Mouse (Mus musculus) right cerebral cortex, postnatal 36 days (tissue): Measurements from ENCODE around the gene Ccpg1.

Experiments used
- DNase-seq, 2 experiments: peaks; one replicate each; pipeline ENCODE4 v3.0.0; 2022; ENCODE audit warnings: low spot score in 2 of 2, mixed read lengths in 1 of 2

The Ccpg1 gene

DNA sequence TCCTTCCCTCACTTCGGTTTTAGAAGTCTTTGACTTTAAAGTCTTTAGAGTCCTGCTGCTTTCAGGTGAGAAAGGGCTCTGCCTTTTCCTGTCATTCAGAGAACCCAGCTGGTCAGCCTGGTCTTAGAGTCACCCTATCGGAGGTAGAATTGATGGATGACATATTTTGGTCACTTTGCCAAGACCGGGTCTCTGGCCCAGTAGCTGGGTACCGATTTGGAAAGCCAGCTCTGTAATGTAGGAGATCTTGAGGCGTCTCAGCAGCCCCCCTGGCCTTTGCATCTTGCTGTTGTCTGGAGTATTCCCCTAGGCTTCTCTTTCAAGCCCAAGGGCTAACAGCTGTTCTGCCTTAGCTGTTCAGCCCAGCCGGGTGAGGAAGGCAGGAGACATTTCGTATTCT is 60.0 kb downstream of the Ccpg1 start:
- no peak for DNase-seq

DNA sequence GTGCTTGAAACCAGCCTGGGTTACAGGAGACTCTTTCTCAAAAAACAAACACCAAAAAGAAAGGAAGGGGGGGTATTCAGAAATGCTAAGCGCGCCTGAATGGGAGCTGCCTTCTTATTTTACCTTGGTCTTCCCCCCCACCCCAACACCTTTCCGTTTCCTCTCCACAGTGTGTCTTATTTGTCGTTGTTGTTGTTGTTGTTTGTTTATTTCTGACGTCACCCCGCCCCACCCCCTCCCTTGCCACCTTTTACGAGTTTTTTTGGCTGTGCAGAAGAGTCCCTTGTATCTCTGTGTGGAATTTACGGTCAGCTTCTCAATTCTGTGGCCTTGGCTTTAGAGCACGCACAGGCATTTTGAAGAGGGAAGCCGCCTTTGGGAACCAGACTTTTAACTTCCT is 60.5 kb downstream of the Ccpg1 start:
- no peak for DNase-seq

DNA sequence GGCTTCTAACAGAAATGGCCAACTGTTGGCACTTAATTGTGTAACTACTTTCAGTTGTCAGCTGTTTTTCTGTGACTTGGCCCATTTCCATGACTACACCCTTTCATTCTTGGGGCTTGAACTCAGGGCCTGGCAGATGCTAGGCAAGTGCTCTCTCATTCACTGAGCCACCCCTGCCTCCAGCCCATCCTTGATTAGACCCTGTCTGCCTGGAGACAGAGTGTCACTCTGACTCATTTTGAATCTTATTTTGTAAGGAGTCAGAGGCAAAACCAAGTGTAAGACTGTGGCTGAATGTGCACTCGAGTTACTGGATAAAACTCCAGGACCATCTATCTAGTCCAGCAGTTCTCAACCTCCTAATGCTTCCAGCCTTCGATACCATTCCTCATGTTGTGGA is 62.7 kb downstream of the Ccpg1 start:
- no peak for DNase-seq

DNA sequence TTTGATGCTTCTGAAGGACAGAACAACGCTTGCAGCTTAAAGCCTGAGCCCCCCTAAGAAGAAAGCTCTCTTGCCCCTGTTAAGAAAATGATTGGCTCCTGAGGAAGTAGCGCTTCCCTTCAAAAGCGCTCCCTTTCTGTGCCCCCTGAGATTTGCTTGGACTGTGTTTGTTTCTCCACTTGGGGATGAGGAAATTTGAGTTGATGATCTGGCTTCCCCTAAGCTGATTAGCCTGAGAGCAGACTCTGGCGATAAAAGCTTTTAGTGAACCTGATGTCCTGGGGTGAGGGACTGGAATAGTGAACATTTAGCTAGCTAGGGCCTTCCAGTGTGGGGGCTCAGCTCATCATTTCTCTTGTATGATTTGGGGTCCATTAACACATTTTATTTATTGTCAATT is 63.7 kb downstream of the Ccpg1 start:
- no peak for DNase-seq

DNA sequence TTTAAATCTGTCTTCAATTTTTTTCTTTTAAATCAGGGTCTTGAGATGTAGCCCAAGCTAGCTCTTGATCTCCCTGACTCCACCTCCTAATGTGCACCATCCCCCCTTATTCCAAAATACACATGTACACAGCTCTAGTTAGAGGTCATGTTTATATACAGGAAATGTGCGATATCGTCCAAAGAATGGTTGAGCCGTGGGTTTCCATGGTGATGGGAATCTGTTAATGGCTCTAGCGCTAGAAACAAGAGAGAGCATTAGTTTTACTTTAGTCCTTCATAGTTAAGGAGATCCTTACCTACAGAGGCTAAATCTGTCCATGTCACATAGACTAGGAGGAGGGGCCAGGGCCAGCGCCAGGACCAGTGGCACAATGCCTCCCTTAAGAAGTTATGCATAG is 64.6 kb downstream of the Ccpg1 start:
- DNase-seq = no peak

DNA sequence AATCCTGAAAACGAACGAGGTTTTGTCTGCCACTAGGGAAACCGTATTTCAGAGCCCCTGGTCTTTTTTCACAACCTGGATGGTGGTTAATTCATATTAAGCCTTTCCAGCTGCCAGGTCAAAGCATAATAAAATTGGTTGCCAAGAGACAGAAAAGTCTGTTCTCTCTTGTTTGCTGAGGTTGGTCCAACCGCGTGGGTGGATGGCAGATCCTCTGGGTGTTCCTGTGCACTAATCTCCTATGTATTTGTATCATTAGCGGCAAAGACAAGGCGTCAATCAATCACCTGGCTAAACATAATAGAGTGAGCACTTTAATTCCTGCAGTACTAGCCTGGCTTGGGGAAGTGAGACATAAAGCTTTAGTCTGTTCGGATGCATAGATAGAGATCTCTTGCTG is 65.4 kb downstream of the Ccpg1 start:
- no peak for DNase-seq

DNA sequence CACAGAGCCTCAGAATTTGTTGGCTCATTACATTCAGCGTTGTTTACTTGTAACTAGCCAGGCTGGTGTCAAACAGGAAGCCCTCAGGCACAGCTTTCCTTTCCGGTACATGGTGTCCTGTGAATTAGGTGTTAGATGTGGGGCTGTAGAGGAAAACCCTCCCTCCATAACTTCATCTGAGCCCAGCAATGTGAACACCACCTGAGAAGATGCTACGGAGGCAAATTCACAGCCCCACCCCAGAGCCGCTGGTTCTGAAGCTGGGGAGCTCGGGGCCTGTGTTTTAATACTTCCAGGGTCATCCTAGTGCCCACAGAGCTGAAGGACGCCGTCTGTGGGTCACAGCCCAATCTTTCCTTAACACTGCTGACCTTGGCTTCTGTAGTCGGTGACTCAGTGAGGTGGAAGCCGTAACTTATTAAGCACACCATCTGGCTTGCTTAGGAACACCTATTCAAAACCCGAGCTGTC is 70.2 kb downstream of the Ccpg1 start:
- no peak for DNase-seq

DNA sequence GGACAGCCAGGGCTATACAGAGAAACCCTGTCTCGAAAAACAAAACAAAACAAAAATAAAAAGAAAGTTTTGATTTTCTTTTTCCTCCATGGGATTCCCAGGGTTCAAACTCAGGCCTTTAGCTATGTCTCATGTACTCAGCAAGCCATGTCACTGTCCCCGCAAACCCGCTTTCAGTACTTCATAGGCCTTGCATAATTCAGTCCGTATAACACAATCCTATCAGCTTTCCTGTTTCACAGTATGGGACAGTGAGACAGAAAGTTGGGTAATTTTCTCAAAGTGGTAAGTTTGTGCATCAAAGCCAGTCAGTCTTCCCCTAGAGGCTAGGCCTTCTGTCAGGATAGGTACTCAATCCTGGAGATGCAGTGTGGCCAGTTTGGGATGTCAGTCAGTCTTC is 74.0 kb downstream of the Ccpg1 start:
- no peak for DNase-seq

DNA sequence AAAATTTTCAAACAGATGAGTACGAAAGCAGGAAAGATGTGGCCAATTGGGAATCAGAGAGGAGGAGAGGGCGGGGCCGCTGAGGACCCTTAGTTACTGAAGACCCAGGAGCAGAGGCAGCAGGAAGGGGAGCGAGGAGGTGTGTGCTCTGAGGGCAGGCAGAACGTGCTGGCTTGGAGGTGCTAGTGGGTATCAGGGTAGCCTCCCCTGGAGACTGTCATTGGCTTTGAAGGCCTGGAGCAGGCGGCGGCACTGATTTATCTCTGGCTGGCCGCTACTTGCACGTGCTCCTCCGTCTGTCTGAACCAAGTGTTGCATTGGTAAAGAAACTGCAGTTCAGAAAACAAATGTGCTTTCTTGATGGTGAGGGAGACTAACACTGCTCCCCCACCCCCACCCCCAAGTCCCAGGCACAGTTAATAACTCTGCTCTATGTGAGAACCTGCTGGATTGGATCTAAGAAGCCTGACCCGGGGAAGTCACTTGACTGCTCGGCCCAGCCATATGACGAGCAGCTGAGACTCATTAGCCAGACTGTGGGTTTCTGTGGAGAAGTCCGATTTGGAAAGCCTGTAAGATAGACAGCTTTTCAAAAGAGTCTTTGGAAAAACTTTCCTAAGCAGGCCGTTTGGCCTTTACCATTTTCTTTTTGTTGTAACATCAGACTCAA is 78.5 kb downstream of the Ccpg1 start:
- DNase-seq = no peak
